Mouse (Mus musculus) megakaryocyte-erythroid progenitor cell, adult 5-6 weeks (primary cell): Measurements from ENCODE around the gene Myo1g. TPM values are rescaled to one million over a fixed set of nuclear protein-coding genes. Genes with fewer than 3 reads are reported as not detected.
A peak's percentile ranks its signal among the peaks of the same experiment; 100 is the strongest.
"Not testable (repeated sequence)": the region's sequence is repeated elsewhere in the genome, so short reads cannot be mapped to it uniquely, and the experiment has no call there.

Experiments used
- ATAC-seq: replicated peaks from 2 replicates; pipeline ENCODE4 v1.8.0; 2016; ENCODE audit warnings: mild to moderate bottlenecking, inconsistent platforms; ENCODE audit not compliant: severe bottlenecking, poor library complexity, low FRiP score, low TSS enrichment
- total RNA-seq, 2 experiments: library from RNA; stranded (forward) in 1 of 2; stranded (reverse) in 1 of 2; fragments of 200-1000, 215-1000 nt in 1 of 2; fragments of >200 nt in 1 of 2; fragmentation: Nextera tagmentation in 1 of 2; gene quantifications; 2 replicates each; pipeline ENCODE4 v1.2.3; 2014 to 2017

The Myo1g gene
- total RNA-seq, 2 experiments from 2014 or later = 5.4 to 7.3 TPM

DNA sequence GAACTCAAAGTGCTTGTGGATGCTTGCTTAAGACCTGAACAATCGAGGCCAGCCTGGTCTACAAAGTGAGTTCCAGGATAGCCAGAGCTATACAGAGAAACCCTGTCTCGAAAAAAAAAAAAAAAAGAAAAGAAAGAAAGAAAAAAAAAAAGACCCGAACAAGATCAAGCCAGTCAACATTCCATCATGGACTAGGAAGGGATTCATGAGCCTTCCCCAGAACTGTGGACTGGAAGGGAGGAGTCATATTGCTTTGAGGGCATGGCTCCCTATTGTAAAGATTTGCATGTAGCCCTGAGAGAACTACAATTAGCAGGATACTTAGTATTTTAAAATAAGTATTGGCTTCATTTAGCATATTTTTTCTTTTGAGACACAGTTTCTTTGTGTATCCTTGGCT, 23.9 kb upstream of the Myo1g start:
- ATAC-seq = no peak

DNA sequence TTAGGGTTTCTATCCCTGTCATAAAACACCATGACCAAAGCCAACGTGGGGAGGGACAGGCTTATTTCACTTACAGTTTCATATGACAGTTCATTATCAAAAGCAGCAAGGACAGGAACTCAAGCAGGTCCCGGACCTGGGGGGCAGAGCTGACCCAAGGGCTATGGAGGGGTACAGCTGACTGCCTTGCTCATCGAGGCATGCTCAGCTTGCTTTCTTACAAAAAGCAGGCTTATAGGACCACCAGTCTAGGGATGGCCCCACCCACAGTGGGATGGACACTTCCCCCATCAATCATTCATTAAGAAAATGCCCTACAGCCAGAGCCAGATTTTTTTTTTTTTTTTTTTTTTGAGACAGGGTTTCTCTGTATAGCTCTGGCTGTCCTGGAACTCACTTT, 10.0 kb upstream of the Myo1g start:
- ATAC-seq = no peak

DNA sequence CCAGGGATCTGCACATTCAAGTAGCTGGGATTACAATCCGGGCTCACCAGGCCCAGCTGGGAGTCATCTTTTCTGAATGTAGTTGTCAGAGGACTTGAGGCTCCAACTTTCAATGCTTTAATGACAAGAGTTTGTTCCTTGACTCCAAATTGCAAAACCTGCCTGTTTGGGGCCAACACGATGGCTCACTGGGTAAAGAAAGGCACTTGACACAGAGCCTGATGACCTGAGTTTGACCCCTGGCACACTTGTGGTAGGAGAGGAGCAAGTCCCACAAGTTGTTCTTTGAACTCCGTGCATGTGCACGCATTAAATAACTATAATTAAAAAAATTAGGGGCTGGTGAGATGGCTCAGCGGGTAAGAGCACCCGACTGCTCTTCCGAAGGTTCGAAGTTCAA, 9.2 kb upstream of the Myo1g start:
- ATAC-seq = no peak

DNA sequence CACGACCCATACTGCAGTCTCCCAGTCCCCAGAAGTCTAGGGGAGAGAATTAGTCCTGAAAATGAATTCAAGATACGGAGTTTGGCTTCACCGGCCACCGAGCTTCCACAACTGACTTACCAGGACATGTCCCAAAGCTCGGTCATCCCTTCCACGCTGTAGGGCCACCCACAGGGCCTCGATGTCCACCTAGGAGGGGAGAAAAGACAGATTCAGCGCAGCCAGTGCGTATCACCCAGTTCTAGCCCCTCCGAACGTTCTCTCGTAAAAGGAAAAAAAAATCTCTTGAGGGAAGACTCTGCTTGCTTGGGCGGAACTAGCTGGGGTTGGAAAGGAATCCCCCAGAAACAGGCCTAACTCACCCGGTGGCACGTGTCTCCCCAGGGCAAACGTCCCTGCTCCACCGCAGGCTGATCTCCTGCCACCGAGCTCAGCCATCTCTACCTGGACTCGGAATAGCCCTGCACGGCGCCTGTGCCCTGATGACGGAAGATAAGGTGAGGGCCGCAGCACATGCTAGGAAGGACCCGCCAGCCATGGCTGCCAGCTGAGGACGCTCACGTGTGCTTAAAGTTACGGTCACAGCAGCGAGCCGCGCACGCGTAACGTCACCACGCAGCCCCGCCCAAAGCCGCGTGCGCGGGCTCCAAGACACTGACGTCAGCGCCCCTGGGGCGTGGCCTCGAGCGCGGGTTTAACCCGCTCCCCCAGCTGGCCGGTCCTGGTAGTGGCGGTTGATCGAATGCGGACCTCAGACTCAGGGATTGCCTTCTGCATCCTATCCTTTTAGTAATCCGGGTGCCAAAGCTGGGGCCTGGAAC, 7.6 kb upstream of the Myo1g start:
- ATAC-seq = peak; percentile 92

DNA sequence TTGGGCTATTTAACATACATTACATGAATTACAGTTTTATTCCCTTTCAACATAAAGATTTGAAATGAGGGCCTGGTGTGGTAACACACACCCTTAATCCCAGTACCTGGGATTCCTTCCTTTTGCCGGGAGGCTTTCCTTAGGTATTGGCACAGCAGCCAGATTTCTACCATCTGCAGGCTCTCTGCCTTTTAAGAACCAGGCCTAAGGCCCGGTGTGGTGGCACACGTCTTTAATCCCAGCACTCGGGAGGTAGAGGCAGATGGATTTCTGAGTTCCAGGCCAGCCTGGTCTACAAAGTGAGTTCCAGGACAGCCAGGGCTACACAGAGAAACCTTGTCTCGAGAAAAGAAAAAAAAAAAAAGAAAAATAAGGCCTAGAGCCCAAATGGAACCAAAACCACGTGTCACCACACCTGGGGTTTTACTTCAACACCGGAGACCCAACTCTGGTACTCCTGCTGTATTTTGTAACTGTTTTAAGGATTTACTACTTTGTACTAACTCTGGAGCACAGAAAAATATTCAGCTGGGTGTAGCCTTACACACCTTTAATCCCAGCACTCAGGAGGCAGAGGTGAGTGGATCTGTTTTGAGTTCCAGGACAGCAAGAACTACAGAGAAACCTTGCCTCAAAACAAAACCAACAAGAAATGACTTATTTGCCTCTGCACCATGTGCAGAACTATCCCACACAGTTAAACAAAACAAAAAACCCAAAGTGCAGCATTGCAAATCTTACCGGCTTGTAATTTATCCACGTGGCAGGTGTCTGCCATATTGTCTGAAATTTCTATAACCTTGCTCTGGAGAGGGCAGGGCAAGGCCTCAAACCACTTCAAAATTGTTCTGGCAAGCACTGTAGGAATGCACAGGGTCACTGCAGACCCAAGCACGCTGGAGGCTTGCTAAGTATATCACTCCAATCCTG, 6.8 kb upstream of the Myo1g start:
- peak; percentile 31 for ATAC-seq

DNA sequence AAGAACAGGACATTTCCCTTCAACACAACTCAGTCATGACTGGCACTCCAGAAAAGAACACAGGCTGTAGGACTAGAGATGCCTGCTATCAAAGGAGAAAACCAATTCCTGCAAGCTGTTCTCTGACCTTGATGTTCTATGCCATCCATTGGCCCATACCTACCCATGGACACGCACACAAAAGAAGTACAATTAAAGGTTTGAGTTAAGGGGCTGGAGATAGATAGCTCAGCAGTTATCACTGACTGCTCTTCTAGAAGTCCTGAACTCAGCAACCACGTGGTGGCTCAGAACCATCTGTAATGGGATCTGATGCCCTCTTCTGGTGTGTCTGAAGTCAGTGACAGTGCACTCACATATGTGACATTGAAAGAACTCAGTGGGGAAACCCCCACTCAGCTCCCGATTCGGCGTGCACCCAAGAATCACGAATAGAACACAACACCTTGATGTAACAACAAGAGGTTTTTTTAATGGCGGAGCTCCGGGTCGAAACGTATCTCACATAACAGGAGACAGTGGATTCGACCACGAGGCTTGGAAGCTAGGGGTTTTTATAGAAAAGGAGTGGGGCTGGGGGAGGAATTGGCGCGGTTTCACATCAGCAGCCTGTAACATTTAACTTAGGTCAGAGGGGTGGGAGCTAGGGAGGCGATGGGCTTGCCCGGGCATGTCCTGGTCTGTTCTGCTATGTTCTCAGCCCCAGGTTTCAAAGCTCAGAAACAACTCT, 5.9 kb upstream of the Myo1g start:
- ATAC-seq = not testable (repeated sequence)

DNA sequence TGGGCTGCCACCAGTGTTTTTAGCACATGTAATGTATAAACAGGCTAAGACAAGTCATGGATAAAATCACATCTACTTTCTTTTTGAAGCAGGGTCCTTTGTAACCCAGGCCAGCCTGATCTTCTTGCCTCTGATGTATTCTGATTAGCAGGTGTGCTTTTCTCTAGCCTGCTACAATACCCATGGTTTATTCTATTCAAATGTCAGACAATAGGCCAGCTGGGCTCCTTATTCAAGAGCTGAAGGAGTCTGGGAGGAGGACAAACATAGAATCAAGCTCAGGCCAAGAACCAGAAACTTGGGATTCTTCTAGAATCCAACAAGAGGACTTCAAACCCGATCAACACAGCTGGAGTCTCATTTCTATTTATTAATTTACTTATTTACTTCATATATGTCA, 4.5 kb upstream of the Myo1g start:
- no peak for ATAC-seq

DNA sequence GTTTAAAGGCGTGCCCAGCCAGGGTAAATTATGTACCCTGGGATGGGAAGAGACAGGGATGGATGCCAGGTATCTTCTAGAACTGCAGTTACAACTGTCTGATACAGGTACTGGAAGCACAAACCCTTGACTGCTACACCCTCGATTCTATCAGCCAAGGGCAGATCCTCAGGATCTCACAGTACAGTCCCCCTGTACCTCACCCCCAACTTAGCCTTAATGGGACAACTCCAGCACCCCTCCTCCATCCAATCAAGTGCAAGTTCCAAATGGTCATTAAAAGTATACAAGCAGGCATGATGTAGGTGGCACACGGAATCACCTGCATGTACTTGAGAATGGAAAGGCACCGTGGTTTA, 4.1 kb upstream of the Myo1g start:
- no peak for ATAC-seq

DNA sequence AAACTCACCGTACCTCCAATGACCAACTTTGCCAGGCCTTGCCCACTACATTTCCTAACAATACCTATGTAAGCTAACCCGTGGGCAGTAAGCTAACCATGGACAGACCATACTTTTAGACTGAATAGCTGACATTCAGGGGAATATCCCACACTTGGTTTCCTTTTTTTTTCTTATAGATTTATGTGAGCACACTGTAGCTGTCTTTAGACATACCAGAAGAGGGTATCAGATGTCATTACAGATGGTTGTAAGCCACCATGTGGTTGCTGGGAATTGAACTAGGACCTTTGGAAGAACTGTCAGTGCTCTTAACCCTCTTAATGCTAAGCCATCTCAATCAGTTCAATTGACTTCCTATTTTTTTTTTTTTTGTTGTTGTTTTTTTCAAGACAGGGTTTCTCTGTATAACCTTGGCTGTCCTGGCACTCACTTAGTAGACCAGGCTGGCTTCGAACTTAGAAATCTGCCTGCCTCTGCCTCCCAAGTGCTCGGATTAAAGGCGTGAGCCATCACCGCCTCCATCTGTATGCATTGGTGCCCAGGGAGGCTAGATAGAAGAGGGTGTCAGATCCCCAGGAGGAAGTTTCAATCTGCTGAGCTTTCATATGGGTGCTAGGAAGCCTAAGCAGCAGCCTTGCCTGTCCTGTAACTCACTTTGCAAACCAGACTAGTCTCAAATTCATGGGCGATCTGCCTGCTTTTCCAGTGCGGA, 3.6 kb upstream of the Myo1g start:
- ATAC-seq = no peak

DNA sequence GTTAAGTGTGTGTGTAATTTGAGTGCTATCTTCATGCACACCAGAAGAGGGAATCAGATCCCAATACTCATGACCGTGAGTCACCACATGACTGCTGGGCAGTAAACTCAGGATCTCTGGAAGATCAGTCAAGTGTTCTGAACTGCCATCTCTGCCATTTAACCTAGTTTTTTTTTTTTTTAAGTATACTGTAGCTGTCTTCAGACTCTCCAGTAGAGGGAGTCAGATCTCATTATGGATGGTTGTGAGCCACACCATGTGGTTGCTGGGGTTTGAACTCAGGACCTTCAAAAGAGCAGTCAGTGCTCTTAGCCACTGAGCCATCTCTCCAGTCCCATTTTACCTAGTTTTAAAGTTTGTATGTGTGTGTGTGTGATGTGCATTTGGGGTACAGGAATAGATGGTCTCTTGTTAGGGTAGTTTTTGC, 2.9 kb upstream of the Myo1g start:
- ATAC-seq = no peak

DNA sequence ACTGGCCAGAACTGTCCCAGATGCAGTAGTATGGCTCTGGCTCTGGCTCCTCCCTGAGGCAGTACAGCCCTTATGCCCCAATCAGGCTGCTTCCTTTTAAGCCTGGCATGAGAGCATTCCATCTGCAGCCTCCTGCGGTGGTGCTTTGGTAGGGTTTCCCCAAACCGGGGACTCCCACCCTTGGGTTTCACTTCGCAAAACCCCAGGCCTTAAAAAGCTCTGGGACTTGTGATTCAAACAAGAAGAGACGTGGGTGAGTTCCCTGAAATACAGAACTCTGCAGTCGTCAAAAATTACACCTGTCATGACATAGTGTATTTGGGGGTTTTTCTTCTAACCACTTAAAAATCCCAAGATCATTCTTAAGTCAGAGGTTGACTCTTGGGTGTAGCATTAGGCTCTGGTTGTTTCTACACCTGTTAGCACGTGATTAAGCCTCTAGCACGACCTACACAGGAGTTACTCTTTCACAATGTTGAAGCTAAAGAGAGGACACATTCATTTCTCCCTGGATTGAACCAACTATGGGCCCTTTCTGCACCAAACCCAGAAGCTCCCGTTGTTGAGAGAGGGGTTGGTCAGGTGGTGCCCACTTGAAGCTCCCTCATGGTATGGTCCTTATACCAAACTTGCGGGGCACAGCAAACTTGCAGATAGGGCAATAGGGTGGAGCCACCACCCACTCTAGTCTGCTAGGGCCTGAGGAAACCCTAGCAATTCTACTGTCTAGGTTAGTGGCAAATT, 2.2 kb upstream of the Myo1g start:
- no peak for ATAC-seq

DNA sequence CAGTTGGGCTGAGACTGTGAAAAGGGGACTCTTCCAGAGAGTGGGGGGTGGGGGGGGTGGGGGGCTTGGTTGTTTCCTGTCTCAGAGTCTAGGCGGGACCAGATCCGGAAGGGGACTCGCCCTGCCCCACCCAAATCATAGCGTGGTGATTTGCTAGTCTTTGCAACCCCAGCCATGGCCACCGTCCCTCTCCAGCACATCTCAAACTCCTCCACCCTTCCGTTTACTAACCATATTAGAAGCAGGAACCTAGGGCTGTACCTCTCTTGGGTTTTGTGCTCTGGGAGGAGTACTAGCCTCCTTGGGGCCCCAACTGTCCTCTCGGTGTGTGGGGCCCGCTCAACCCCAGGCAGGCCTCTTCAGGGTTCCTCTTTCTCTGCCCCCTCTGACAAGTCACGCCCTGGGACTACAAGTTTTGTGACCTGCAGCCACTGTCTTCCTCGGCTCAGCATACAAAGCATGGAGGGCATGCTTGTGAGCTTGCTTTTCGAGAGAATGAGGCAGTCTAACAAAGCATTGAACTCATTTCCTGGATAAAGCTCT, 1.2 kb downstream of the Myo1g start:
- ATAC-seq = no peak

DNA sequence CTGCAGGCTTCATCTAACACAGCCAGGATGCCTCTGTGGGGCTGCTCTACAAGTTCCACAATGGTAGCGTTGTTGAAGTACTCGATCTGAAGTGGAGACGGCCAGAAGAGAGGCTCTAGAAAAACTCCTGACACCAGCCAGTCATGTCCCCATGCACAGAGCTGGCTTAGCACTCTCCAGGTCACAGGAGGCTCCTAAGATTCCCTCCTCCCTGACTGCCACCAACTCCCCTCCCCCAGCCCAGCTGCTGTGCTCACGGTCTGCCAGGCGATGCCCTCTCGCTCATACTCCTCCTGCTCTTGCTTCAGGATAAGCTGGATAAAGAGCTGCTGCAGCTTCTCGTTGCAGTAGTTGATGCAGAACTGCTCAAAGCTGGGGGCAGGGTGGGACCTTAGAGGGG, 5.9 kb downstream of the Myo1g start:
- ATAC-seq = no peak

DNA sequence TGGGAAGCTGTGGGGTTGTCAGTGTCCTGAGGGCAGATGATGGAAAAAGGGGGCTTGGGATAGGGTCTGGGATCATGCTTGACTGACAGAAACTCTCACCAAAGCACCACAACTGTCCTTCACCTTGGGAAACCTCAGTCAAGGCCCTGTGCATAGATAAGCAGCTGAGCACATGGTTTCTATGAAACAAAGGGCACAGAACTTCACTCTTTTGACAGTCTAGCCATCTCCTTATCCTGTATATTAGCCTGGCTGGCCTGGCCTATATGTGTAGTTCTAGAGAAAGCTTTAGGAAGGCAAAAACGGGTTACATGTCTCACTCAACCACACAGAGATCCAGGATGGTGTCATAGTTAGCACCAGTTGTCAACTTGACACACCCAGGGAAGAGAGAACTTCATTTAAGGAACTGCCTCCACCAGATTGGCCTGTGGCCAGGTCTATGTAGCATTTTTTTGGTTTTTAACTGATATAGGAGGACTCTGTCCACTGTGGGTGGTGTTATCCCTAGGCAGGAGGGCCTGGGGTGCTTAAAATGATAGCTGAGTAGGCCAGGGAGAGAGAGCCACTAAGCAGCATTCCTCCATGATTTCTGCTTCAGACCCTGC, 12.4 kb downstream of the Myo1g start:
- peak; percentile 48 for ATAC-seq

DNA sequence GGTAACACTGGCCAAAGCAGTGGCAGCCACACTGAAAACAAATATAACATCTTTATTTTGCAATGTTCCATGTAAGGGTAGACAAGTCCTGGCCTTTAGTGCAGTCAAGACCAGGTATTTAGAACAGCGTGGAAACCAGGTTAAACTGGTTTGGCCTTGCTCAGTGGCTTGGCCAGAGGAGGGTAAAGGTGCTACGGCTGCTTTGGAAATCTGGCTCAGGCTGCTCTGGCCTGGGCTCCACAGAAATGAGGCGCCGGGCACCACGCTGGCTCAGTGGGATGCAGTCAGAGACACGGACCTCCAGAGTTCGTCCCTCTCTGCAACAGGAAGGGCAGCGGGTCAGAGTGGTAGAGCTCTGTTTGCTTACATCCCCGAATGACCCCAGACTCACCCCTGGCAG, 14.2 kb downstream of the Myo1g start:
- no peak for ATAC-seq

DNA sequence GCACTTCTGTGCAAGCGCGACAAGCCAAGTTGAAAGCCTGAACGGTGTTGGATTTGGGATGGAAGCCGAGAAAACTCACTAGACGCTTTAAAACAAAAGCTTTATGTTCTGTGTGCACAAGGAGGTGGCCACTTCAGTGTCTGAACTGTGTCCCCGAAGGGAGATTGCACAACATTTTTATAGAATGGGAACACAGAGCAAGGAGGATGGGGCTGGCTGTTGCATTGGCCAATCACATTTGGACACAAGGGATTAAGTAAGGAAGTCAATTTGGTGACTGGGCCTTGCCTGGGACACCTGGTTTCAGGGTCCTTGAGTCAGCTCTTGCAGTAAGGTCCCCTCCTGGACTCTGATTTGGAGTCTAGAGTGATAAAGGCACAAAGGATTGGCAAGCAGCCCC, 16.1 kb downstream of the Myo1g start:
- no peak for ATAC-seq

DNA sequence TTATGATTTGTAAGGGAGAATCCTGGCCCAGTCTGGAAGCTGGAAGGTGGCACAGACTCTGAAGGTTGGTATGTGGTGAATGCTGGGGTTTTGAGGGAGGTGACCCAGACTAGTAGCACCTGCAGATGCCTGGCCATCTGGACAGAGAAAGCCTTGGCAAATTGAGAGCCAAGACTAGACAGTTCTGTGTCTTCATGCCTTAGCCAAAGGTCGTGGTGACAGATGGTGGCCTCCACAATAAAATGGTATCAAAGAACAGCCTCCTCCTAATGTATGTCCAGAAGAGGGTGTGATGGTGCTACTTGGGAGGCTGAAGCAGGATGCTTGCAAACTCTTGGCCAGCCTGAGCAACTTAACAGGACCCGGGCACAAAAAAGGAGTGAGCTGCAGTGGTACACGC, 16.5 kb downstream of the Myo1g start:
- no peak for ATAC-seq

DNA sequence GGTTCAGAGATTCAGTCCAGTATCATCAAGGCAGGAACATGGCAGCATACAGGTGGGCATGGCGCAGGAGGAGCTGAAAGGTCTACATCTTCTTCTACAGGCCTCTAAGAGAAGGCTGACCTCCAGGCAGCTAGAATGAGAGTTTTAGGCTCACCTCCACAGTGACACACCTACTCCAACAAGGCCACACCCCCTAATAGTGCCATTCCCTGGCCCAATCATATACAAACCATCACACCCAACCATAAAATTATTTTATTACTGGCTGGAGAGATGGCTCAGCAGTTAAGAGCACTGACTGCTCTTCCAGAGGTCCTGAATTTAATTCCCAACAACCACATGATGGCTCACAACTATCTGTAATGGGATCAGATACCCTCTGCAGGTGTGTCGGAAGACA, 18.3 kb downstream of the Myo1g start:
- ATAC-seq = no peak
